ENCODE assay signal across 21 mouse cellular contexts in genomic region chr16:30690531-30690930, GRCm38 (mm10).
DNase-seq lines count a peak whose midpoint lies in the region; ATAC-seq and TF ChIP-seq lines count a peak whose summit lies in the region.
"Had no signal": no experiment of that assay in that cellular context is flagged by ENCODE, and none has a peak within 500 bp of the region (broad histone marks: within the 10 kb centered on the region; RNA-seq: fewer than 3 reads in every experiment).

No protein-coding gene starts in this region.

- no peaks in the 10 kb centered on the region for H3K36me3 ChIP-seq in hindbrain, postnatal 0 days (ENCODE audit: insufficient read depth, low read length)
- no peaks in the 10 kb centered on the region for H3K36me3 ChIP-seq in hindbrain, embryonic 16.5 days (ENCODE audit: control insufficient read depth, insufficient read depth, low read length)
- H3K36me3 ChIP-seq in intestine, embryonic 16.5 days (ENCODE audit: control insufficient read depth, insufficient read depth, low read length), result no peaks in the 10 kb centered on the region
- H3K36me3 ChIP-seq: embryonic facial prominence, embryonic 13.5 days; heart, embryonic 13.5 days; hindbrain, embryonic 15.5 days had no signal

- no peak overlapping the region for H3K27ac ChIP-seq in hindbrain, postnatal 0 days
- H3K27ac ChIP-seq in hindbrain, embryonic 16.5 days (ENCODE audit: low read depth, low read length), result no peak overlapping the region
- no peak overlapping the region for H3K27ac ChIP-seq in intestine, embryonic 16.5 days (ENCODE audit: low read length)
- H3K27ac ChIP-seq: embryonic facial prominence, embryonic 13.5 days; heart, embryonic 13.5 days; hindbrain, embryonic 15.5 days had no signal

- DNase-seq in cerebellum, postnatal 10 days, result peak; percentile 71 to 73
- DNase-seq in cerebellum, adult 8-10 months, result no peak
- peak; percentile 35 for DNase-seq in hindbrain, postnatal 0 days (ENCODE audit: low spot score)
- DNase-seq in thymus, postnatal 0 days (ENCODE audit: low spot score), result peak; percentile 16
- DNase-seq in thymus, postnatal 14 days, result no peak
- DNase-seq: adrenal gland, adult 8-10 months; adrenal gland, postnatal 36 days; B cell, adult 2 months; cerebellum, adult 11-12 months; cerebellum, adult 9-11 months; gastrocnemius, postnatal 36 days; heart, adult 11 months; heart, postnatal 36 days had no signal

- no peak overlapping the region for H3K9ac ChIP-seq in hindbrain, postnatal 0 days (replicated peaks; ENCODE audit: low read length)
- no peak overlapping the region for H3K9ac ChIP-seq in hindbrain, embryonic 16.5 days (ENCODE audit: low read depth, low read length)
- no peak overlapping the region for H3K9ac ChIP-seq in intestine, embryonic 16.5 days (ENCODE audit: low read depth, low read length)
- H3K9ac ChIP-seq: embryonic facial prominence, embryonic 13.5 days; heart, embryonic 13.5 days; hindbrain, embryonic 15.5 days had no signal

- no peaks in the 10 kb centered on the region for H3K9me3 ChIP-seq in hindbrain, postnatal 0 days (ENCODE audit: low read length)
- no peaks in the 10 kb centered on the region for H3K9me3 ChIP-seq in hindbrain, embryonic 16.5 days (ENCODE audit: control insufficient read depth, low read length)
- no peaks in the 10 kb centered on the region for H3K9me3 ChIP-seq in intestine, embryonic 16.5 days (ENCODE audit: control insufficient read depth, low read length)
- H3K9me3 ChIP-seq: embryonic facial prominence, embryonic 13.5 days; heart, embryonic 13.5 days; hindbrain, embryonic 15.5 days had no signal

- TF ChIP-seq CTCF in hindbrain, postnatal 0 days (IDR thresholded peaks at IDR 0.05; ENCODE audit: low read depth), result no peak

- no peaks in the 10 kb centered on the region for H3K27me3 ChIP-seq in hindbrain, postnatal 0 days (ENCODE audit: insufficient read depth, low read length)
- no peaks in the 10 kb centered on the region for H3K27me3 ChIP-seq in hindbrain, embryonic 16.5 days (replicated peaks; ENCODE audit: control insufficient read depth, insufficient read depth, low read length)
- no peaks in the 10 kb centered on the region for H3K27me3 ChIP-seq in intestine, embryonic 16.5 days (replicated peaks; ENCODE audit: control insufficient read depth, insufficient read depth, low read length)
- H3K27me3 ChIP-seq: embryonic facial prominence, embryonic 13.5 days; heart, embryonic 13.5 days; hindbrain, embryonic 15.5 days; Patski had no signal

- no peak overlapping the region for H3K4me2 ChIP-seq in hindbrain, postnatal 0 days (ENCODE audit: low read depth, low read length)
- H3K4me2 ChIP-seq in hindbrain, embryonic 16.5 days (ENCODE audit: low read length), result no peak overlapping the region
- no peak overlapping the region for H3K4me2 ChIP-seq in intestine, embryonic 16.5 days (ENCODE audit: low read depth, low read length)
- H3K4me2 ChIP-seq: embryonic facial prominence, embryonic 13.5 days; heart, embryonic 13.5 days; hindbrain, embryonic 15.5 days had no signal

- no peaks in the 10 kb centered on the region for H3K4me1 ChIP-seq in hindbrain, postnatal 0 days (ENCODE audit: insufficient read depth, low read length)
- no peaks in the 10 kb centered on the region for H3K4me1 ChIP-seq in hindbrain, embryonic 16.5 days (ENCODE audit: control insufficient read depth, insufficient read depth, low read depth, low read length)
- peaks cover 3% of the 10 kb centered on the region; the same call in 1 of the 2 replicates for H3K4me1 ChIP-seq in intestine, embryonic 16.5 days (ENCODE audit: control insufficient read depth, insufficient read depth, low read length)
- H3K4me1 ChIP-seq: hindbrain, embryonic 15.5 days had no signal

- no peak overlapping the region for H3K4me3 ChIP-seq in hindbrain, postnatal 0 days (ENCODE audit: low read length)
- no peak overlapping the region for H3K4me3 ChIP-seq in hindbrain, embryonic 16.5 days (ENCODE audit: low read length)
- H3K4me3 ChIP-seq in intestine, embryonic 16.5 days (ENCODE audit: low read length), result no peak overlapping the region
- H3K4me3 ChIP-seq: embryonic facial prominence, embryonic 13.5 days; heart, embryonic 13.5 days; hindbrain, embryonic 15.5 days had no signal

- 43% methylated on average over 4 of the region's 4 CpGs for WGBS in hindbrain, postnatal 0 days
- 70% methylated on average over 4 of the region's 4 CpGs for WGBS in hindbrain, embryonic 16.5 days
- WGBS in intestine, embryonic 16.5 days, result 84% methylated on average over 4 of the region's 4 CpGs

- no peak for ATAC-seq in hindbrain, postnatal 0 days
- ATAC-seq in hindbrain, embryonic 16.5 days, result no peak
- no peak for ATAC-seq in intestine, embryonic 16.5 days
- ATAC-seq: CD4-positive, CD25-positive, alpha-beta regulatory T cell, adult 4 months; forebrain, embryonic 14.5 days; Patski had no signal

Comparison
In these comparisons a context has a peak if more than half of its experiments do, and no peak if none do; other contexts are left out.
1. DNase-seq: peak in cerebellum, postnatal 10 days (2 of 2), hindbrain, postnatal 0 days (single experiment) and thymus, postnatal 0 days (single experiment); none in cerebellum, adult 8-10 months (single experiment) and thymus, postnatal 14 days (single experiment).